15 mouse cellular contexts compared by ENCODE assay signal in the genomic region with DNA sequence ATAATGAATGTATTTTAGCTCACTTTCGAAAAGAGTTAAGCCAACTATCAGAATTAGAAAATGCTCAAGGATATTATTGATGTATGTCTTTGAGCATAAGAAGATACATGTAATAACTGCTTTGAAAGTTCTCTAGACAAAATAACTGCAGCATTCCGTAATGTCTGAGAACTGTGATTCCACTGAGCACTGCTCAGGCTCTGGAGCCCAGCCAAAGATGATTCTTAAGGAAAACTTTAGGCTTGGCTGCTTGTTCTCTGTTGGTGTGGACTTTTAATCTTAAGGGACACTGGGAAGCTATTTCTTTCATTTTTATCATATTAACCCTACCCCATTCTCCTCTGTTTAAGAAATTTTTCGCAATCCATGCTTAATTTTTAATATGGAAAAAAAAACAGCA. TPM values are rescaled to one million over a fixed set of nuclear protein-coding genes. Genes with fewer than 3 reads are reported as not detected.
DNase-seq lines count a peak whose midpoint lies in the region; ATAC-seq and TF ChIP-seq lines count a peak whose summit lies in the region.
"Had no signal": no experiment of that assay in that cellular context is flagged by ENCODE, and none has a peak within 500 bp of the region (broad histone marks: within the 10 kb centered on the region; RNA-seq: fewer than 3 reads in every experiment).

No protein-coding gene starts in this region.

- WGBS in intestine, embryonic 15.5 days, result 62% methylated on average over 3 of the region's 3 CpGs
- WGBS in intestine, postnatal 0 days, result 76% methylated on average over 3 of the region's 3 CpGs

- no peaks in the 10 kb centered on the region for H3K36me3 ChIP-seq in intestine, embryonic 15.5 days
- no peaks in the 10 kb centered on the region for H3K36me3 ChIP-seq in intestine, postnatal 0 days (ENCODE audit: control insufficient read depth, insufficient read depth)
- H3K36me3 ChIP-seq: embryonic facial prominence, embryonic 15.5 days; liver, embryonic 13.5 days had no signal

- peak; percentile 5 for DNase-seq in ovary, postnatal 14 days (ENCODE audit: low spot score)
- no peak for DNase-seq in ovary, postnatal 36 days (ENCODE audit: low spot score)
- peak; percentile 29 for DNase-seq in gastrocnemius, postnatal 10 days
- DNase-seq in lung, postnatal 36 days, result peak; percentile 4
- no peak for DNase-seq in left cerebral cortex, adult 2 months (ENCODE audit: extremely low spot score in 1 of 2, low spot score in 2 of 2)
- DNase-seq: adrenal gland, postnatal 25 days; cerebellum, postnatal 36 days; forebrain, postnatal 0 days; liver, embryonic 13.5 days; right cerebral cortex, postnatal 4 days had no signal

- H3K27ac ChIP-seq in intestine, embryonic 15.5 days, result no peak overlapping the region
- H3K27ac ChIP-seq in intestine, postnatal 0 days (ENCODE audit: low read depth, low read length), result no peak overlapping the region
- no peak overlapping the region for H3K27ac ChIP-seq in left cerebral cortex, adult 2 months
- H3K27ac ChIP-seq: embryonic facial prominence, embryonic 15.5 days; liver, embryonic 13.5 days had no signal

- no peaks in the 10 kb centered on the region for H3K9me3 ChIP-seq in intestine, embryonic 15.5 days
- no peaks in the 10 kb centered on the region for H3K9me3 ChIP-seq in intestine, postnatal 0 days (ENCODE audit: control insufficient read depth)
- H3K9me3 ChIP-seq: embryonic facial prominence, embryonic 15.5 days; liver, embryonic 13.5 days had no signal

- no peaks in the 10 kb centered on the region for H3K4me1 ChIP-seq in intestine, embryonic 15.5 days (replicated peaks)
- no peaks in the 10 kb centered on the region for H3K4me1 ChIP-seq in intestine, postnatal 0 days (replicated peaks; ENCODE audit: control insufficient read depth, insufficient read depth, low read length)
- H3K4me1 ChIP-seq: embryonic facial prominence, embryonic 15.5 days; liver, embryonic 13.5 days had no signal

- no peak overlapping the region for H3K4me3 ChIP-seq in intestine, embryonic 15.5 days (replicated peaks)
- no peak overlapping the region for H3K4me3 ChIP-seq in intestine, postnatal 0 days (ENCODE audit: low read depth, low read length)
- no peak overlapping the region for H3K4me3 ChIP-seq in left cerebral cortex, adult 2 months
- H3K4me3 ChIP-seq: embryonic facial prominence, embryonic 15.5 days; liver, embryonic 13.5 days had no signal

- intact Hi-C loops in left cerebral cortex, adult 2 months (cut with DNase I), result no loop called here

- H3K9ac ChIP-seq in intestine, embryonic 15.5 days, result no peak overlapping the region
- no peak overlapping the region for H3K9ac ChIP-seq in intestine, postnatal 0 days (ENCODE audit: low read depth, low read length)
- H3K9ac ChIP-seq: embryonic facial prominence, embryonic 15.5 days; forebrain, postnatal 0 days; liver, embryonic 13.5 days had no signal

- H3K4me2 ChIP-seq in intestine, embryonic 15.5 days (replicated peaks), result no peak overlapping the region
- H3K4me2 ChIP-seq in intestine, postnatal 0 days (replicated peaks; ENCODE audit: low read depth), result no peak overlapping the region
- H3K4me2 ChIP-seq: embryonic facial prominence, embryonic 15.5 days; liver, embryonic 13.5 days had no signal

- 0 out of 2 replicates have a peak, but pooled peaks have one; percentile 49 for ATAC-seq in intestine, embryonic 15.5 days
- ATAC-seq in intestine, postnatal 0 days, result no peak
- ATAC-seq: forebrain, postnatal 0 days; inflammation-experienced regulatory T-cells, adult 6 months had no signal

- no peak for TF ChIP-seq CTCF in intestine, postnatal 0 days (IDR thresholded peaks at IDR 0.05; ENCODE audit: low read depth)
- TF ChIP-seq CTCF in left cerebral cortex, adult 2 months (IDR thresholded peaks at IDR 0.05), result no peak

- H3K27me3 ChIP-seq in intestine, embryonic 15.5 days (replicated peaks), result no peaks in the 10 kb centered on the region
- no peaks in the 10 kb centered on the region for H3K27me3 ChIP-seq in intestine, postnatal 0 days (replicated peaks; ENCODE audit: control insufficient read depth, insufficient read depth, low read length)
- H3K27me3 ChIP-seq: embryonic facial prominence, embryonic 15.5 days; liver, embryonic 13.5 days had no signal

RNA-seq across cellular contexts. Expression of gene Tfec, which starts 59.9 kb away (rescaled TPM):
- polyA plus RNA-seq in intestine, embryonic 15.5 days (2015; fragmentation: Nextera tagmentation; extraction: Ambion mirVana), result 53.6 and 57.1 TPM in 2 replicates
- 79.5 and 96.7 TPM in 2 replicates for polyA plus RNA-seq in intestine, postnatal 0 days (2015; fragmentation: Nextera tagmentation; extraction: Ambion mirVana)
- total RNA-seq in gastrocnemius, postnatal 10 days (2021), result 1 to 10 TPM in 1 of 2 experiments, under 1 TPM in 1; 0.42 to 1.2 TPM
- total RNA-seq in left cerebral cortex, adult 2 months (2021), result not detected
- total RNA-seq: layer of hippocampus, adult 18-20 months had no signal
- polyA plus RNA-seq: inflammation-experienced regulatory T-cells, adult 6 months had no signal

Comparison
In these comparisons a context has a peak if more than half of its experiments do, and no peak if none do; other contexts are left out.
1. DNase-seq: peak in ovary, postnatal 14 days (single experiment), gastrocnemius, postnatal 10 days (single experiment) and lung, postnatal 36 days (single experiment); none in ovary, postnatal 36 days (single experiment) and left cerebral cortex, adult 2 months (0 of 2).